Mouse (Mus musculus) limb, embryonic 10.5 days (tissue): ENCODE results near the gene Rptor. TPM values are rescaled to one million over a fixed set of nuclear protein-coding genes. Genes with fewer than 3 reads are reported as not detected.
A peak's percentile ranks its signal among the peaks of the same experiment; 100 is the strongest.

Experiments
- DNase-seq: peaks from one replicate; pipeline ENCODE4 v3.0.0-alpha.2; 2017; ENCODE audit warnings: low spot score
- H3K27ac ChIP-seq: fragments of 300-500 bp; sonication (generic); 2 replicates; pipeline ENCODE4 v1.5.1; 2016; ENCODE audit warnings: mild to moderate bottlenecking
- H3K27me3 ChIP-seq: fragments of 300-500 bp; sonication (generic); 2 replicates; pipeline ENCODE4 v1.6.1; 2016; ENCODE audit warnings: low read depth, mild to moderate bottlenecking; ENCODE audit not compliant: poor library complexity, severe bottlenecking
- H3K36me3 ChIP-seq: fragments of 300-500 bp; sonication (generic); 2 replicates; pipeline ENCODE4 v1.6.1; 2016; ENCODE audit warnings: mild to moderate bottlenecking, moderate library complexity
- H3K4me1 ChIP-seq: fragments of 300-500 bp; sonication (generic); 2 replicates; pipeline ENCODE4 v1.6.1; 2016
- H3K4me3 ChIP-seq: fragments of 300-500 bp; sonication (generic); 2 replicates; pipeline ENCODE4 v1.5.1; 2016; ENCODE audit warnings: mild to moderate bottlenecking, moderate library complexity
- H3K9me3 ChIP-seq: fragments of 300-500 bp; sonication (generic); replicated peaks from 2 replicates; pipeline ENCODE4 v1.6.1; 2016; ENCODE audit warnings: mild to moderate bottlenecking
- WGBS: fragments of 180-500 bp; shearing (Covaris S2); methylation state at CpG from one replicate; pipeline ENCODE4 v1.1.7; 2016; 5-methylcytosine and 5-hydroxymethylcytosine counted together
- polyA plus RNA-seq: library from polyadenylated mRNA; unstranded; fragments of >200 nt; fragmentation: Nextera tagmentation; extraction: Ambion mirVana; gene quantifications from 2 replicates; pipeline ENCODE4 v1.2.1, GENCODE M21; 2016

Gene Rptor
- polyA plus RNA-seq, 1 experiment from 2014 or later, result 17.9 TPM

- DNase-seq, result no peak
- Histone ChIP-seq H3K27ac (0 out of 2 replicates have a peak overlapping the region, but pooled peaks have one; percentile 15), H3K27me3 (peaks cover 54% of the 10 kb centered on the region), H3K36me3 (no peaks in the 10 kb centered on the region), H3K4me1 (peaks cover 94% of the 10 kb centered on the region), H3K9me3 (no peaks in the 10 kb centered on the region), H3K4me3 (no peak overlapping the region)
- 60% methylated on average over 11 of the region's 11 CpGs for WGBS
Observed at GRCm38 (mm10) chr11:119940142-119940541, 337.4 kb downstream of the Rptor start.

GRCm38 (mm10) chr11:119941794-119942193 lies 339.1 kb downstream of the Rptor start:
- 8% methylated on average over 8 of the region's 8 CpGs for WGBS
- peak overlapping the region; percentile 85; the same call in 1 of the 2 replicates for H3K27ac ChIP-seq
- no peaks in the 10 kb centered on the region for H3K36me3 ChIP-seq
- no peaks in the 10 kb centered on the region for H3K9me3 ChIP-seq
- peaks cover 57% of the 10 kb centered on the region for H3K27me3 ChIP-seq
- DNase-seq, result no peak
- H3K4me1 ChIP-seq, result peaks cover 85% of the 10 kb centered on the region
- peak overlapping the region; percentile 84 for H3K4me3 ChIP-seq

GRCm38 (mm10) chr11:119942201-119942726 lies 339.6 kb downstream of the Rptor start:
- Histone ChIP-seq H3K4me3 (peak overlapping the region; percentile 84), H3K4me1 (peaks cover 80% of the 10 kb centered on the region), H3K36me3 (no peaks in the 10 kb centered on the region), H3K27ac (peak overlapping the region; percentile 85), H3K27me3 (peaks cover 57% of the 10 kb centered on the region), H3K9me3 (no peaks in the 10 kb centered on the region)
- under 1% methylated on average over 38 of the region's 43 CpGs for WGBS
- DNase-seq, result no peak

GRCm38 (mm10) chr11:119942727-119943427 lies 340.2 kb downstream of the Rptor start, which contains the start of gene Baiap2:
TSS of gene Baiap2 (plus strand) at chr11:119942763.
- under 1% methylated on average over 78 of the region's 79 CpGs for WGBS
- Histone ChIP-seq H3K27me3 (peaks cover 53% of the 10 kb centered on the region), H3K9me3 (no peaks in the 10 kb centered on the region), H3K36me3 (no peaks in the 10 kb centered on the region), H3K4me3 (peak within 1 kb of the TSS; percentile 84), H3K4me1 (peaks cover 74% of the 10 kb centered on the region), H3K27ac (peak within 1 kb of the TSS; percentile 85)
- DNase-seq, result peak; percentile 100

- peak overlapping the region; percentile 84 for H3K4me3 ChIP-seq
- peaks cover 46% of the 10 kb centered on the region for H3K27me3 ChIP-seq
- H3K4me1 ChIP-seq, result peaks cover 71% of the 10 kb centered on the region
- no peaks in the 10 kb centered on the region for H3K36me3 ChIP-seq
- no peaks in the 10 kb centered on the region for H3K9me3 ChIP-seq
- H3K27ac ChIP-seq, result peak overlapping the region; percentile 85
- DNase-seq, result no peak
- WGBS, result 7% methylated on average over 32 of the region's 32 CpGs
Observed at GRCm38 (mm10) chr11:119943428-119943988, 340.8 kb downstream of the Rptor start.

- Histone ChIP-seq H3K4me3 (no peak overlapping the region), H3K36me3 (no peaks in the 10 kb centered on the region), H3K27ac (no peak overlapping the region), H3K27me3 (peaks cover 29% of the 10 kb centered on the region), H3K4me1 (peaks cover 56% of the 10 kb centered on the region), H3K9me3 (no peaks in the 10 kb centered on the region)
- 88% methylated on average over 7 of the region's 7 CpGs for WGBS
- DNase-seq, result no peak
Observed at GRCm38 (mm10) chr11:119945343-119945742, 342.6 kb downstream of the Rptor start.

- no peak for DNase-seq
- Histone ChIP-seq H3K4me3 (no peak overlapping the region), H3K36me3 (no peaks in the 10 kb centered on the region), H3K27ac (no peak overlapping the region), H3K27me3 (peaks cover 16% of the 10 kb centered on the region; the same call in 1 of the 2 replicates), H3K9me3 (no peaks in the 10 kb centered on the region), H3K4me1 (peaks cover 35% of the 10 kb centered on the region)
- WGBS, result 100% methylated on average over 1 of the region's 1 CpGs
Observed at GRCm38 (mm10) chr11:119947426-119947825, 344.7 kb downstream of the Rptor start.

GRCm38 (mm10) chr11:119947897-119948296 lies 345.2 kb downstream of the Rptor start:
- DNase-seq, result no peak
- Histone ChIP-seq H3K27ac (no peak overlapping the region), H3K9me3 (no peaks in the 10 kb centered on the region), H3K27me3 (peaks cover 16% of the 10 kb centered on the region; the same call in 1 of the 2 replicates), H3K36me3 (no peaks in the 10 kb centered on the region), H3K4me3 (no peak overlapping the region), H3K4me1 (peaks cover 31% of the 10 kb centered on the region)
- 55% methylated on average over 2 of the region's 2 CpGs for WGBS

- H3K36me3 ChIP-seq, result no peaks in the 10 kb centered on the region
Observed at GRCm38 (mm10) chr11:119948305-119948704, 345.6 kb downstream of the Rptor start.

GRCm38 (mm10) chr11:119948803-119949202 lies 346.1 kb downstream of the Rptor start:
- Histone ChIP-seq H3K4me3 (no peak overlapping the region), H3K36me3 (no peaks in the 10 kb centered on the region), H3K4me1 (peaks cover 24% of the 10 kb centered on the region), H3K27me3 (peaks cover 16% of the 10 kb centered on the region; the same call in 1 of the 2 replicates), H3K9me3 (no peaks in the 10 kb centered on the region), H3K27ac (no peak overlapping the region)
- no peak for DNase-seq
- 95% methylated on average over 2 of the region's 2 CpGs for WGBS

More at GRCm38 (mm10) chr11:119948305-119948704, 345.6 kb downstream of the Rptor start:
- Histone ChIP-seq H3K9me3 (no peaks in the 10 kb centered on the region), H3K27me3 (peaks cover 16% of the 10 kb centered on the region; the same call in 1 of the 2 replicates), H3K4me3 (no peak overlapping the region), H3K4me1 (peaks cover 29% of the 10 kb centered on the region), H3K27ac (no peak overlapping the region)
- no peak for DNase-seq
- WGBS, result 76% methylated on average over 4 of the region's 4 CpGs

Other genes with a start within 250 kb of the Rptor start
- 6.5 and 8.1 TPM in 2 replicates for gene Sgsh, start 247.4 kb upstream of the Rptor start, polyA plus RNA-seq
- gene Slc26a11, start 247.3 kb upstream of the Rptor start, polyA plus RNA-seq, result 8.9 and 9.4 TPM in 2 replicates
- 1.8 and 2.4 TPM in 2 replicates for gene Rnf213, start 209.8 kb upstream of the Rptor start, polyA plus RNA-seq
- gene Endov, start 111.6 kb upstream of the Rptor start, polyA plus RNA-seq, result 22.7 and 27.2 TPM in 2 replicates
- 0.25 and 0.36 TPM in 2 replicates for gene Nptx1, start 55.2 kb upstream of the Rptor start, polyA plus RNA-seq